Mouse (Mus musculus): ENCODE measurements around the gene Ntng2. TPM values are rescaled to one million over a fixed set of nuclear protein-coding genes. Genes with fewer than 3 reads are reported as not detected.

Ntng2 gene
- polyA plus RNA-seq, 1 experiment from 2014 or later = not detected

DNA sequence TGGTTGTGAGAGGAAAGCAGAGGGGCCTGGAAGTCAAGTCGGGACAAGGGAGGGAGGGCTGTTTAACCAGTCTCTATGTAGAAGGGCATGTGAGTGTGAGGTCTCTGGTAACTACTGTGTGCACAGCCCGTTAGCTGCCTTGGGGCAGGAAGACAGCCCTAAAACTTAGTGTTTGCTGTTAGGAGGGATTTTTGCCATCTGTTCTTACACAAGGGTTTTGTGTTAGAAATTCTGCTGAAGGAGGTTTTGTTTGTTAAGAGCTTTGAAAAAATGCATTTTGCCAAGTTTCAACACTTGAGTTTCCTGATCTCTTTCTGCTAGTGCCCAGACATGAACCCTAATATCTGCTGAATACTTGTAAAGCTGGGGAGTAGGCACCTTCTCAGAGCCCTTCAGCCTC lies 71.7 kb downstream of the Ntng2 start:
- peaks cover 8% of the 10 kb centered on the region; the same call in 1 of the 2 replicates for H3K36me3 ChIP-seq (ENCODE audit: control insufficient read depth, insufficient read depth, low read length)
- 78% methylated on average over 2 of the region's 2 CpGs for WGBS
- no peak overlapping the region for H3K4me3 ChIP-seq (ENCODE audit: low read length)
- H3K27me3 ChIP-seq (replicated peaks; ENCODE audit: control insufficient read depth, insufficient read depth, low read length) = no peaks in the 10 kb centered on the region
- no peak for ATAC-seq
- no peak overlapping the region for H3K4me2 ChIP-seq (ENCODE audit: low read depth, low read length)
- H3K27ac ChIP-seq (ENCODE audit: low read length) = no peak overlapping the region
- no peak overlapping the region for H3K9ac ChIP-seq (ENCODE audit: low read depth, low read length)
- no peaks in the 10 kb centered on the region for H3K9me3 ChIP-seq (ENCODE audit: control insufficient read depth, low read length)
- H3K4me1 ChIP-seq (ENCODE audit: control insufficient read depth, insufficient read depth, low read length) = no peaks in the 10 kb centered on the region

DNA sequence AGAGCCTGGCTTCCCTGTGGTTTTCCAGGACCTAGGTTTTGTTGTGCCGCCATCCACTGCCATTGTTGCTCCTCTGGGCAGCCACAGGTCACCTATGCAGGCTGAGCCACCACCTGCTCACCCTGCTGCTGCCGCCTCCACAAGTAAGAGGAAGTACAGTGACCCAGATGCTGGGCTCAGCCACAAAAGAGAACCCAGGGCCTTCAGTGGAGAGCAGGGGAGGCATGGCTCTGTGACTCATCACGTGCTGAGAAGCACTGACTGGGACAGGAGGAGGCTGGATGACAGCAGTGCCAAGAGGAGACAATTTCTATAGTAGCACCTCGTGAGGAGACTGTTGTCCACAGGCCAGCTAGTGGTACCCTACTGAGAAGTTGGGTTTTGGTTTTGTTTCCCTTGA lies 73.0 kb downstream of the Ntng2 start:
- no peak overlapping the region for H3K27ac ChIP-seq (ENCODE audit: low read length)
- H3K4me1 ChIP-seq (ENCODE audit: control insufficient read depth, insufficient read depth, low read length) = no peaks in the 10 kb centered on the region
- H3K4me3 ChIP-seq (ENCODE audit: low read length) = no peak overlapping the region
- WGBS = 88% methylated on average over 4 of the region's 4 CpGs
- H3K9me3 ChIP-seq (ENCODE audit: control insufficient read depth, low read length) = no peaks in the 10 kb centered on the region
- H3K27me3 ChIP-seq (replicated peaks; ENCODE audit: control insufficient read depth, insufficient read depth, low read length) = no peaks in the 10 kb centered on the region
- no peak overlapping the region for H3K9ac ChIP-seq (ENCODE audit: low read depth, low read length)
- H3K4me2 ChIP-seq (ENCODE audit: low read depth, low read length) = no peak overlapping the region
- H3K36me3 ChIP-seq (ENCODE audit: control insufficient read depth, insufficient read depth, low read length) = peaks cover 8% of the 10 kb centered on the region; the same call in 1 of the 2 replicates
- no peak for ATAC-seq

DNA sequence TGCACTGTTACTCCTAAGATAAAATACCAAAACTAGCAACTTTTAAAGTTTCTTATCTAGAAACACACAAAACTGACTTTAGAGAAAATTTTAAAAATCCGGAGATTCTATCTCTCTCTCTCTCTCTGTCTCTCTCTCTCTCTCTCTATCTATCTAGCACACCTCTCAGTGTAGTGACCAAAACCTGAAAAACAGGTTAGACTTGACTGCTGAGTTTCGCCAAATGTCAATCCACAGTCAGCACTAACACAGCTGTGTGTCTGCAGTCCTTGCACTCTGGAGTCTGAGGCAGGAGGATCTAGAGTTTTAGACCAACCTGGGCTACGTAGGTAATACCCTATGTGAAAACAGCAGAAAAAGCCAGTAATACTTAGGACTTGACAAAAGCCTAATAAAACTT lies 77.9 kb downstream of the Ntng2 start:
- H3K9ac ChIP-seq (ENCODE audit: low read depth, low read length) = no peak overlapping the region
- no peak overlapping the region for H3K4me3 ChIP-seq (ENCODE audit: low read length)
- peaks cover 8% of the 10 kb centered on the region; the same call in 1 of the 2 replicates for H3K36me3 ChIP-seq (ENCODE audit: control insufficient read depth, insufficient read depth, low read length)
- H3K9me3 ChIP-seq (ENCODE audit: control insufficient read depth, low read length) = no peaks in the 10 kb centered on the region
- H3K4me2 ChIP-seq (ENCODE audit: low read depth, low read length) = no peak overlapping the region
- no peak overlapping the region for H3K27ac ChIP-seq (ENCODE audit: low read length)
- ATAC-seq = peak; percentile 76; the same call in 1 of the 2 replicates
- H3K4me1 ChIP-seq (ENCODE audit: control insufficient read depth, insufficient read depth, low read length) = no peaks in the 10 kb centered on the region
- 66% methylated on average over 3 of the region's 3 CpGs for WGBS
- no peaks in the 10 kb centered on the region for H3K27me3 ChIP-seq (replicated peaks; ENCODE audit: control insufficient read depth, insufficient read depth, low read length)

DNA sequence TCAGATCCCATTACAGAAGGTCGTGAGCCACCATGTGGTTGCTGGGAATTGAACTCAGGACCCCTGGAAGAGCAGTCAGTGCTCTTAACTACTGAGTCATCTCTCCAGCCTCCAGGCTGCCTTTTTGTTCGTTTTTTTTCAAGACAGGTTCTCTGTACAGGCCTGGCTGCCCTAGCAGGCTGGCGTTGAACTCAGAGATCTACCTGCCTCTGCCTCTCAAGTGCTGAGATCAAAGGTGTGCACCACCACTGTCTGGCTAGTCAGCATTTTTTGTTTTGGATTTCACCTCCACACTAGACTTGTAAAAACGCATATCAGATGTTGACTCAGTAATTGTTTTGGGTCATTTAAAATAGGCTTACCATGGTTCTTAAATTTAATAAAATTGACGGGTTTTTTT lies 84.7 kb downstream of the Ntng2 start:
- Histone ChIP-seq H3K27me3 (replicated peaks; ENCODE audit: control insufficient read depth, insufficient read depth, low read length) (no peaks in the 10 kb centered on the region), H3K27ac (ENCODE audit: low read length) (no peak overlapping the region), H3K9me3 (ENCODE audit: control insufficient read depth, low read length) (no peaks in the 10 kb centered on the region), H3K4me3 (ENCODE audit: low read length) (no peak overlapping the region), H3K9ac (ENCODE audit: low read depth, low read length) (no peak overlapping the region), H3K36me3 (ENCODE audit: control insufficient read depth, insufficient read depth, low read length) (peaks cover 3% of the 10 kb centered on the region; the same call in 1 of the 2 replicates), H3K4me1 (ENCODE audit: control insufficient read depth, insufficient read depth, low read length) (no peaks in the 10 kb centered on the region), H3K4me2 (ENCODE audit: low read depth, low read length) (no peak overlapping the region)
- 94% methylated on average over 5 of the region's 5 CpGs for whole genome bisulfite sequencing
- ATAC-seq = no peak

DNA sequence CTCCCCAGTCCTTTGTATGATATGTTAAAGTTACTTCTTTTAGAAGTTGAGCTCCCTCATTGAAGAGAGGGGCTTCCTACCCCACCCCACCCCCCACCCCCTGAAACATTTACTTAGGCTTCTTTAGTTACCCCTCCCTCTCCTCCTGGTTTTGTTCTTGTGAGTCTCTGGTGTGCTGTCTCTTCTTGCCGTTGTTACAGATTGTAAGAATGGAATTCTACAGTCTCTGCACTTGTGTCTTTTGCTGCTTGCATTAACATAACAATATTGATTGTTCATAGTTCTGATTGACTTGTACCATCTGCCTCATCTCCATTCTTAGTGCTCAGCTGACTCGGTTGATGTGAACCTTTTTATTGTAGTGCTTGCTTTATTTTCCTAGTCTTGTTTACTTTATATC lies 100.9 kb downstream of the Ntng2 start:
- H3K4me3 ChIP-seq (ENCODE audit: low read length) = no peak overlapping the region
- no peaks in the 10 kb centered on the region for H3K36me3 ChIP-seq (ENCODE audit: control insufficient read depth, insufficient read depth, low read length)
- H3K4me2 ChIP-seq (ENCODE audit: low read depth, low read length) = no peak overlapping the region
- no peak overlapping the region for H3K9ac ChIP-seq (ENCODE audit: low read depth, low read length)
- no peak for ATAC-seq
- H3K4me1 ChIP-seq (ENCODE audit: control insufficient read depth, insufficient read depth, low read length) = no peaks in the 10 kb centered on the region
- no peak overlapping the region for H3K27ac ChIP-seq (ENCODE audit: low read length)
- WGBS = 64% methylated on average over 2 of the region's 2 CpGs
- H3K9me3 ChIP-seq (ENCODE audit: control insufficient read depth, low read length) = no peaks in the 10 kb centered on the region
- no peaks in the 10 kb centered on the region for H3K27me3 ChIP-seq (replicated peaks; ENCODE audit: control insufficient read depth, insufficient read depth, low read length)

Other genes starting within 250 kb of the Ntng2 start
- 0.17 and 0.31 TPM in 2 replicates for gene Cfap77, start 197.9 kb downstream of the Ntng2 start, polyA plus RNA-seq (2015; fragmentation: Nextera tagmentation; extraction: Ambion mirVana)
- 7.6 and 9.2 TPM in 2 replicates for gene Ttf1, start 192.7 kb downstream of the Ntng2 start, polyA plus RNA-seq (2015; fragmentation: Nextera tagmentation; extraction: Ambion mirVana)
- 4.6 and 4.9 TPM in 2 replicates for gene Setx, start 128.8 kb downstream of the Ntng2 start, polyA plus RNA-seq (2015; fragmentation: Nextera tagmentation; extraction: Ambion mirVana)
- gene Med27, start 93.8 kb upstream of the Ntng2 start, polyA plus RNA-seq (2015; fragmentation: Nextera tagmentation; extraction: Ambion mirVana) = 35.9 and 41.4 TPM in 2 replicates